Mouse (Mus musculus) neural tube, embryonic 11.5 days (tissue): ENCODE results near the gene Gnaq. TPM values are rescaled to one million over a fixed set of nuclear protein-coding genes. Genes with fewer than 3 reads are reported as not detected.

Source experiments
- ATAC-seq: fragments of 200-750 bp; cut with Nextera tagmentation; 2 replicates; pipeline ENCODE4 v1.8.0; 2017; ENCODE audit warnings: moderate number of reproducible peaks, mild to moderate bottlenecking, moderate TSS enrichment, moderate library complexity; ENCODE audit not compliant: insufficient read depth, low FRiP score, low TSS enrichment
- DNase-seq: peaks from one replicate; pipeline ENCODE4 v3.0.0-alpha.2; 2015; ENCODE audit warnings: low spot score
- H3K27ac ChIP-seq: fragments of 300-500 bp; sonication (generic); 2 replicates; pipeline ENCODE4 v1.5.1; 2014; ENCODE audit warnings: low read depth, mild to moderate bottlenecking, low read length
- H3K27me3 ChIP-seq: fragments of 300-500 bp; sonication (generic); 2 replicates; pipeline ENCODE4 v1.6.1; 2014; ENCODE audit warnings: mild to moderate bottlenecking, low read length, mixed read lengths; ENCODE audit not compliant: control insufficient read depth, insufficient read depth
- H3K36me3 ChIP-seq: fragments of 300-500 bp; sonication (generic); 2 replicates; pipeline ENCODE4 v1.6.1; 2014; ENCODE audit warnings: mild to moderate bottlenecking, low read length, moderate library complexity, mixed read lengths; ENCODE audit not compliant: control insufficient read depth, insufficient read depth
- H3K4me1 ChIP-seq: fragments of 300-500 bp; sonication (generic); 2 replicates; pipeline ENCODE4 v1.6.1; 2014; ENCODE audit warnings: low read length, mixed read lengths; ENCODE audit not compliant: control insufficient read depth, insufficient read depth
- H3K4me2 ChIP-seq: fragments of 300-500 bp; sonication (generic); 2 replicates; pipeline ENCODE4 v1.6.1; 2014; ENCODE audit warnings: low read depth, mild to moderate bottlenecking, moderate library complexity
- H3K4me3 ChIP-seq: fragments of 300-500 bp; sonication (generic); 2 replicates; pipeline ENCODE4 v1.5.1; 2014; ENCODE audit warnings: low read depth, low read length
- H3K9ac ChIP-seq: fragments of 300-500 bp; sonication (generic); 2 replicates; pipeline ENCODE4 v1.6.1; 2014; ENCODE audit warnings: mild to moderate bottlenecking, low read length
- H3K9me3 ChIP-seq: fragments of 300-500 bp; sonication (generic); 2 replicates; pipeline ENCODE4 v1.6.1; 2016; ENCODE audit warnings: low read length; ENCODE audit not compliant: control insufficient read depth
- WGBS: fragments of 180-500 bp; shearing (Covaris S2); extraction: QIAGEN DNeasy Blood & Tissue Kit; methylation state at CpG from one replicate; pipeline ENCODE4 v1.1.7; 2014; 5-methylcytosine and 5-hydroxymethylcytosine counted together
- polyA plus RNA-seq: library from polyadenylated mRNA; unstranded; fragments of >200 nt; fragmentation: Nextera tagmentation; extraction: Ambion mirVana; gene quantifications from 2 replicates; pipeline ENCODE4 v1.2.1, GENCODE M21; 2014

Gnaq gene
- polyA plus RNA-seq, 1 experiment from 2014 or later = 26.5 TPM

DNA sequence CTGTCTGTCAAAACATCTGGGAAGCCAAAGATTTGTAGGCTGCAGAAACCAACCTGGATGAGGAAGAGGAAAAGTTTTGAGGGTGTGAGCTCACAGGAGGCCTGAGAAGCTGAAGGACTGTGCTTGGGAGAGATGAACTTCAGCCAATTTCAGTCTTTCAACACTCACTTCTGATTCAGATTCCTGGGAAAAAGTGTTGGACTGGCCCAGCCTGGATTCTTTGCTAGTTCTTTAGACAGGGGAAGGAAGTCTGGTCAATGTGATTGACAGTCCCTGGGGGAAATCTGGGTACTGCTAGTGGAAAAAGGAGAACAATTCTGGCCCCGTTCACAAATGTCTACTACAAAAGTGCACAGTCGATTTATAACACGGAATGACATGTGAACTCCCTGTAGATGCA, 89.9 kb downstream of the Gnaq start:
- ATAC-seq = no peak
- Histone ChIP-seq H3K36me3 (peaks cover 4% of the 10 kb centered on the region; the same call in 1 of the 2 replicates), H3K4me2 (no peak overlapping the region), H3K27me3 (no peaks in the 10 kb centered on the region), H3K4me1 (no peaks in the 10 kb centered on the region), H3K4me3 (no peak overlapping the region), H3K9me3 (no peaks in the 10 kb centered on the region), H3K9ac (no peak overlapping the region), H3K27ac (no peak overlapping the region)
- no peak for DNase-seq
- 69% methylated on average over 3 of the region's 3 CpGs for WGBS

DNA sequence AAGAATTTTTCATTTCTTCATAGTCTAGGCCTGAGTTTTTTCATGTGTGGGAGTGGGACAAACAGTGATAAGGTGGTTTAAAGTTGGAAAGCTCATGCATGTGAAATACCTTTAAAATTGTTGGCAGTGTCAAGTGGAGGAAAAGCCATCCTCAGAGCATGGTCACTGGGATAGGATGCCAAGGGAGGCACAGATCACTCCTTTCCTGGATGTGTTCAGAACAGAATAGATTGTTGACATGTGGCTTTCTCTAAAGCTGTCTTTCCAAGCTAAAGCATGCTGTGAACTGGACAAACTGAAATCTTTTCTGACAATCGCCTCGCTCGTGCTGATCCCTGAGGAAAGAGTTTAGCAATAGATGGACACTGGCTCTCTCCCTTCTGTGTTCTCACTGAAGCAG, 90.5 kb downstream of the Gnaq start:
- Histone ChIP-seq H3K36me3 (peaks cover 4% of the 10 kb centered on the region; the same call in 1 of the 2 replicates), H3K4me2 (no peak overlapping the region), H3K9ac (no peak overlapping the region), H3K4me1 (no peaks in the 10 kb centered on the region), H3K27me3 (no peaks in the 10 kb centered on the region), H3K9me3 (no peaks in the 10 kb centered on the region), H3K4me3 (no peak overlapping the region), H3K27ac (no peak overlapping the region)
- DNase-seq (no peak), ATAC-seq (no peak)
- 94% methylated on average over 3 of the region's 3 CpGs for WGBS

DNA sequence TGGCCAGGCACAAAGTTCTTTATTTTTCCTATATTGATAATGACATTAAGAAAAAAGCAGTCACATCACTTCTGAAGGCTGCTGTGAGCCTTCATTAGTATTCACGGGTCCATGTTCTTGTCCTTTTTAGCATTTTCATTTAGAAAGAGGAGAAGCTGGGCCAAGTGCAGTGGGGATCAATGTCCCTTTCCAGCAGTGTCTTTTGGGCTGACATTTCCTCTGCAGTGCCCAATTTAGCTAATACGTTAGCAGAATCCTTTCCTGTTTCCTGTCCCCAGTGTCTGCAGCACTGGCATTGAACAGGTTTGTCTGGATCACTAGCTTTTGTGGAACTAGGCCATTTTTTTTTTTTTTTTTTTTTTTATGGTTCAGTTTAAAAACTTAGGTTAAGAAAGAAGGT, 92.2 kb downstream of the Gnaq start:
- H3K27ac ChIP-seq = no peak overlapping the region
- H3K27me3 ChIP-seq = no peaks in the 10 kb centered on the region
- H3K36me3 ChIP-seq = peaks cover 4% of the 10 kb centered on the region; the same call in 1 of the 2 replicates
- H3K4me2 ChIP-seq = no peak overlapping the region
- no peaks in the 10 kb centered on the region for H3K9me3 ChIP-seq
- H3K9ac ChIP-seq = no peak overlapping the region
- no peaks in the 10 kb centered on the region for H3K4me1 ChIP-seq
- ATAC-seq = no peak
- DNase-seq = no peak
- WGBS = 81% methylated on average over 2 of the region's 2 CpGs
- no peak overlapping the region for H3K4me3 ChIP-seq

DNA sequence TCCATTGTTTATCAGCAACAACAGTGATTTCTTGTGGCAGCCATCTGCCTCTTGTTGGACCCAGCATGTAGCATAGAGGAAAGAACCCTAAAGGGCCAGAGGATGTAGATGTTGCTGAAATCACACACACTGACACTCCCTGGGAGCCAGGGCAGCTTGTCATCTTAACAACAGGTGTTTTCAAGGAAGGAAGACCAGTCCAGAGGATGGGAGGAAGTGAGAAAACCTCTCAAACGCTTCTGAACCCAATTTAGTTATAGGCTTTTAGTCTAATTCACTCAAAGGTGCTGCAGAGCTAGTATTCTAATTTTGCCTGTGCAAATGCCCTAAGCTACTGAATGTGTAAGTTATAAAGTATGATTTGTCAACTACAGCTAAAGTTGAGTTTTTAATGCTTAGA, 99.0 kb downstream of the Gnaq start:
- no peak for DNase-seq
- ATAC-seq = no peak
- H3K4me1 ChIP-seq = no peaks in the 10 kb centered on the region
- no peak overlapping the region for H3K9ac ChIP-seq
- H3K36me3 ChIP-seq = no peaks in the 10 kb centered on the region
- H3K27me3 ChIP-seq = no peaks in the 10 kb centered on the region
- 93% methylated on average over 1 of the region's 1 CpGs for WGBS
- H3K4me3 ChIP-seq = no peak overlapping the region
- H3K27ac ChIP-seq = no peak overlapping the region
- no peak overlapping the region for H3K4me2 ChIP-seq
- no peaks in the 10 kb centered on the region for H3K9me3 ChIP-seq

DNA sequence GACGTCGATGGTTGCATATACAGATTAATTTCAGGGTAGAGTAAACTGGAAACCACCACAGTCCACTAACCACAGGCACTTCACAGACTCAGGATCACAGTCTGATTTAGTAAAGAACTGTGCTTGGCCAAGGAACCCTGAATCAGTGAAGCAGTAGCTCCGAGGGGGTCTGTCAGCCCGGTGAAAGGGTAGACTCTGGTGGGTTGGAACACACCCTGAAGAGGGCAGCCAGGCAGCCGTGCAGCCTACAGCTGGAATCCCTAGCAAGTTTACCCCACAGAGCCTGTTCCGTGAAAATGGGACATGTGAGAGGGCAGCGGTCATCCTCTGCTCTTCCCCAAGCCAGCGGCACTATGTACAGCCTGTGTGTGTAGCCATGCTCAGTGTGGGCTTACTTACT, 103.0 kb downstream of the Gnaq start:
- ATAC-seq (no peak), DNase-seq (no peak)
- no peak overlapping the region for H3K9ac ChIP-seq
- no peak overlapping the region for H3K4me3 ChIP-seq
- no peaks in the 10 kb centered on the region for H3K27me3 ChIP-seq
- H3K36me3 ChIP-seq = no peaks in the 10 kb centered on the region
- H3K4me2 ChIP-seq = no peak overlapping the region
- no peak overlapping the region for H3K27ac ChIP-seq
- WGBS = 86% methylated on average over 8 of the region's 8 CpGs
- H3K9me3 ChIP-seq = no peaks in the 10 kb centered on the region
- 0 out of 2 replicates have a peak, but pooled peaks cover 3% of the 10 kb centered on the region for H3K4me1 ChIP-seq

DNA sequence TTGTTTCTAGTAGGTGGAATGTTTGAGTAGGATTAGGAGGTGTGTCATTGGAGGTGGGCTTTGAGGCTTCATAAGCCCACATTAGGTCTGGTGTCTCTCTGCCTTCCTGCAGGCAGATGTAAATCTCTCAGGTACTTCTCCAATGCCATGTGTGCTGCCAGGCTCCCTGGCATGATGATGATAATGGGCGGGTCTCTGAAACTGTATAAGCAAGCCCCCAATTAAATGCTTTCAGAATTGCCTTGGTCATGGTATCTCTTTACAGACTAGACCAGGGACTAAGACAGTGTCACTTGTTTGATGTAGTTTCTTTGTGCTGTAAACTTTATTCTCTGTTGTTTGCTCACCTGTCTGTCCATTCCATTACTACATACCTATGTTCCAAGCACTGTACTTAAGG, 104.4 kb downstream of the Gnaq start:
- no peak overlapping the region for H3K27ac ChIP-seq
- H3K36me3 ChIP-seq = no peaks in the 10 kb centered on the region
- 0 out of 2 replicates have a peak, but pooled peaks cover 3% of the 10 kb centered on the region for H3K4me1 ChIP-seq
- no peaks in the 10 kb centered on the region for H3K27me3 ChIP-seq
- ATAC-seq (no peak), DNase-seq (no peak)
- no peak overlapping the region for H3K9ac ChIP-seq
- H3K9me3 ChIP-seq = no peaks in the 10 kb centered on the region
- no peak overlapping the region for H3K4me2 ChIP-seq
- WGBS = 88% methylated on average over 1 of the region's 1 CpGs
- no peak overlapping the region for H3K4me3 ChIP-seq

DNA sequence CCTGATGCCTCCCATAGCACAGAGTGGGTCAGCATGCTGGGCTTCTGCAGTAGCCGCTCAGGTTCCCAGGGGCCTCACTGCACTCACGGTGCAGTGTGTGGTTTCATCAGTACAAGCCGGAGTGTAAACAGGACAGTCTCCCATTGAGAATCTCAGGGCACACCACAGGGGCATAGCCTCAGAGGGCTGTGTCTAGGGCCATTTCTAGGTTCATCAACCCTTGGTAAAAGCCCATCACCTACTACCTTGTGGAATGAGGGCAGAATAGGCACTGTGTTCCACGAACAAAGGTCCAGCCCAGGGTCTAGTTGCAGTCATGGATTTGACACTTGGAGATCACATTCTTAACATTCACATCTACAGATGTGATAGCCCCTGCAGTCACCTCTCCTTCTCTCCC, 105.4 kb downstream of the Gnaq start:
- ATAC-seq (no peak), DNase-seq (no peak)
- Histone ChIP-seq H3K4me2 (no peak overlapping the region), H3K27me3 (no peaks in the 10 kb centered on the region), H3K27ac (no peak overlapping the region), H3K4me1 (0 out of 2 replicates have a peak, but pooled peaks cover 3% of the 10 kb centered on the region), H3K9ac (no peak overlapping the region), H3K4me3 (no peak overlapping the region), H3K9me3 (no peaks in the 10 kb centered on the region), H3K36me3 (no peaks in the 10 kb centered on the region)
- WGBS = 75% methylated on average over 4 of the region's 4 CpGs

DNA sequence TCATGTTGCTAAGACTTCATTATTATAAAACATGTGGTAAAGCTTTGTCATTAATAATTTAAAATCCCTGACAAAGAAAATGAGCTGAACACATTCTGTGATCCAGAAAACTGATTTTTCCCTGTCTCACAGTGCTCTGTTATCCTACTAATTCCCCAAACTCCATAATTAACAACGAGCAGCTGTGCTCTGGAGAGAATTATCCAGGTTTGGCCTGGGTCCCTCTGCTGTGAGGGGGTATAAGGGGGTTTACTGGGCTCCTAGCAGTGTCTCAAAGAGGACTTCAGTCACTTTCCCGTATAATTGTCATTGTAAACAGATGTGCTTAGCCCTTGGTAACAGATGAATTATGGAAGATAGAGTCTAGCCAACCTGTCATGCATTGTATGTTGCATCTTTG, 105.9 kb downstream of the Gnaq start:
- Histone ChIP-seq H3K4me2 (no peak overlapping the region), H3K4me1 (0 out of 2 replicates have a peak, but pooled peaks cover 3% of the 10 kb centered on the region), H3K27me3 (no peaks in the 10 kb centered on the region), H3K36me3 (no peaks in the 10 kb centered on the region), H3K27ac (no peak overlapping the region), H3K9me3 (no peaks in the 10 kb centered on the region), H3K9ac (no peak overlapping the region), H3K4me3 (no peak overlapping the region)
- DNase-seq (no peak), ATAC-seq (no peak)
- WGBS = 71% methylated on average over 2 of the region's 2 CpGs

DNA sequence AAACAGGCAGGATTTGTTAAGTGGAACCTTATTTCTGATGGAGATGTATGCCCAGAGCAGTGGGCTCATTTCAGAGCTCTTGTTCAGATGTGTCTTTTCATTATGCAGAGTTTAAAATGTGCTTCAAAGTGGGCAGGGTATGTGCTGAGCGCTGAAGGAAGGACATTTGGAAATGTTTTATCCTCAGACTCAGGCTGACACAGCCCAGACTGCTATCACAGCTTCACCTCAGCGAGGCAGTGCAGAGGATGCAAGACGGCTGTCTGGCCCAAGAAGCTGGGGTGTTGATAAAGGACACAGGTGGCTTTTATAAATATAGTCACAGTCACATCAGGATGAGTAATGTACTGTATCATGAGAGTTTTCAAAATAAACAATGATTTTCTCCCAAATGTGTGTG, 110.1 kb downstream of the Gnaq start:
- 78% methylated on average over 3 of the region's 3 CpGs for whole genome bisulfite sequencing
- no peak overlapping the region for H3K27ac ChIP-seq
- H3K4me1 ChIP-seq = 0 out of 2 replicates have a peak, but pooled peaks cover 3% of the 10 kb centered on the region
- H3K9ac ChIP-seq = no peak overlapping the region
- ATAC-seq (no peak), DNase-seq (no peak)
- H3K27me3 ChIP-seq = no peaks in the 10 kb centered on the region
- H3K4me2 ChIP-seq = no peak overlapping the region
- no peak overlapping the region for H3K4me3 ChIP-seq
- H3K9me3 ChIP-seq = no peaks in the 10 kb centered on the region
- H3K36me3 ChIP-seq = no peaks in the 10 kb centered on the region
